Mouse (Mus musculus) testis, adult 2 months (tissue): ENCODE results near the gene Dapk1.

ENCODE experiments used
- CTCF ChIP-seq: fragments of 200-500 bp; IDR thresholded peaks from 2 replicates; pipeline ENCODE4 v1.5.1; 2012; ENCODE audit warnings: low read depth, mild to moderate bottlenecking, inconsistent platforms, low read length, moderate library complexity; ENCODE audit not compliant: control insufficient read depth, insufficient read depth, insufficient replicate concordance
- POLR2A ChIP-seq: fragments of 200-500 bp; IDR thresholded peaks from 2 replicates; pipeline ENCODE4 v1.6.1; 2012; ENCODE audit warnings: low read depth, mild to moderate bottlenecking, inconsistent platforms, low read length, moderate library complexity; ENCODE audit not compliant: control insufficient read depth

- TF ChIP-seq POLR2A: no peak
- no peak for TF ChIP-seq CTCF
Observed at GRCm38 (mm10) chr13:60608411-60609046, 6.8 kb downstream of the Dapk1 start.
